Mouse (Mus musculus) E14TG2a.4 (cell line): ENCODE results near the gene Sbk1.

Source experiments
- CTCF ChIP-seq: conservative IDR thresholded peaks from 2 replicates; pipeline ENCODE4 v1.5.1; 2014; ENCODE audit warnings: low read length
- NANOG ChIP-seq: IDR thresholded peaks from 2 replicates; pipeline ENCODE4 v1.6.1; 2014; ENCODE audit warnings: borderline replicate concordance, low read length, mixed read lengths
- POU5F1 ChIP-seq: IDR thresholded peaks from 2 replicates; pipeline ENCODE4 v1.6.1; 2014; ENCODE audit warnings: low read length, borderline replicate concordance

- TF ChIP-seq POU5F1 = no peak
- TF ChIP-seq CTCF = no peak
- no peak for TF ChIP-seq NANOG
Measured at GRCm38 (mm10) chr7:126232345-126233071, 39.9 kb upstream of the Sbk1 start.
